Mouse (Mus musculus) monocyte, adult 5-6 weeks (primary cell): ENCODE measurements around the gene Syne4. TPM values are rescaled to one million over a fixed set of nuclear protein-coding genes. Genes with fewer than 3 reads are reported as not detected.
A peak's percentile ranks its signal among the peaks of the same experiment; 100 is the strongest.

Experiments
- ATAC-seq: fragments of 153-309, 156-312 bp; replicated peaks from 2 replicates; pipeline ENCODE4 v1.8.0; 2017; ENCODE audit warnings: mild to moderate bottlenecking; ENCODE audit not compliant: low TSS enrichment, insufficient number of reproducible peaks, severe bottlenecking, poor library complexity, low FRiP score
- total RNA-seq: library from RNA; stranded (forward); fragments of 200-1000, 200-491, 200-594 nt; gene quantifications from 3 replicates; pipeline ENCODE4 v1.2.3, GENCODE M21; 2017

The Syne4 gene
- 3.0 TPM in 1 of 3 replicates, not detected in the others for total RNA-seq

- ATAC-seq = no peak
Observed at GRCm38 (mm10) chr7:30314721-30315155, at the start of gene Syne4. Gene Syne4, plus strand, starts transcription at chr7:30314807.

- ATAC-seq = peak; percentile 71
Observed at GRCm38 (mm10) chr7:30265041-30265440, 49.6 kb upstream of the Syne4 start.

DNA sequence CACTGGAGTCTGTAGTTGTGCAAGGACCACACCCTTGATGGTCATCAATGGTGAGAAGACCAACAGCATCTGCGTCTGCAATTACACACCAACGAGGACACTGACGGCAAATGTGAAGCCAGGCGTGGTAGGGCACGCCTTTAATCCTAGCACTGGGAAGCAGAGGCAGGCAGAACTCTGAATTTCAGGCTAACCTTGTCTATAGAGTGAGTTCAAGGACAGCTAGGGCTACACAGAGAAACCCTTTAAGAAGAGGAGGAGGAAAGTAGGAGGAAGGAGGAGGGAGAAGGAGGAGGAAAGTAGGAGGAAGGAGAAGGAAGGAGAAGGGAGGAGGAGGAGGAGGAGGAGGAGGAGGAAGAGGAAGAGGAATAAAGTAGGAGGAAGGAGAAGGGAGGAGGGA lies 49.1 kb upstream of the Syne4 start:
- 0 out of 2 replicates have a peak, but pooled peaks have one; percentile 42 for ATAC-seq

- ATAC-seq = no peak
Observed at GRCm38 (mm10) chr7:30265935-30266334, 48.7 kb upstream of the Syne4 start.

- ATAC-seq = no peak
Observed at GRCm38 (mm10) chr7:30266780-30267179, 47.8 kb upstream of the Syne4 start.

DNA sequence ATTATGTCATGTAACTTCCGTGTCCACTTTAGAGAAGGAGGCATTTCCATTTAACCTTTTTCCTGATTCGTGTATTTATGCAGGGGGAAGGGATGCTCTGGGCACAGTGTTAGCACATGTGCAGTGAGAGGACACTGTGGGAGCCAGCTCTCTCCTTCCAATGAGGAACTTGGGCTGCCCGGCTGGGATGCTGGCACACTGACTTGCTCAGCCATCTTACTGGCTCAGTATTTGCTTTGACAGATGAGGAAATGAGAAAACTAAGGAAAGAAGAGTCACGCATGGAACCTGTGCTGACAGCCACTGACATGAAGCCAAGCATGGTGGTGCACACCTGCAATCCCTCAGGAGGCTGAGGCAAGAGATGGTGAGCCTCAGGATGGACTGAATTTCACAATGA lies 45.0 kb upstream of the Syne4 start:
- ATAC-seq = no peak

DNA sequence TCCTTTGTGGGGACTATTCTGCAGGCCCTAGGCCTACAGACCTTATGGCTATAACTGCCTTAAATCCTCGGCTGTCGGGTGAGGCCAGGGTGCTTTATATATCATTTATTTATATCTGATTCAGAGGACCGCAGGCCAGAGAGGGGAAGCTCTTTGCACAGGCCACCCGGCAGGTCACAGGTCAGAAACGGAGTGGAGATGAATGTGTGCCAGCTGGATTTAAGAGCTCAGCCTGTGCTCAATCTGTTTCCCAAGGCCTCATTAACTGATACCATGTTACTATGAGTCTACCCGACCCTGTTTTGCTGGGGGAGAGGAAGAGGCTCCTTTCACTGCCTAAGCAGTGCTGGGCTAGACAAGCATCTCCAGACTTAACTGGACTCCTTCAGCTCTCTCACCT lies 40.2 kb upstream of the Syne4 start:
- ATAC-seq = no peak

- ATAC-seq = no peak
Observed at GRCm38 (mm10) chr7:30278911-30279310, 35.7 kb upstream of the Syne4 start.

DNA sequence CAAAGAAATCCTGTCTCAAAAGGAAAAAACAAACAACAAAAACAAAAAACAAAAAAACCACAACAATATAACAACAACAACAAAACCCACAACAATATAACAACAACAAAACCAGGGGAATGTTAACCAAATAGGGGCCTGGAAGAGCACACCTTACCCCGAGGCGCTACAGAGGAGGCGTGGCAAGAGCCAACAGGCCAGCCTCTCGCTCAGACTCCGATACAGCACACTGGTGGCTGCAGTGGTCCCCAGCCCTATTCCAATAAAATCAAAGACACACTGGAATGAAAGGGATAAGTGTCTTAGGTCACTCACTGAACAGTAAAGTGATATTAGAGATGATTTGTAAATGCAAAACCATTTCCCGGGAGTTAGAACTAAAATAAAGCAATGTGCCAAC lies 35.1 kb upstream of the Syne4 start:
- no peak for ATAC-seq

GRCm38 (mm10) chr7:30279951-30280669 lies 34.5 kb upstream of the Syne4 start, which contains the start of the genes Thap8 and Wdr62:
Gene Thap8, plus strand, starts transcription at chr7:30280094.
Gene Wdr62, minus strand, starts transcription at chr7:30280419.
- peak; percentile 95 for ATAC-seq

- ATAC-seq = peak; percentile 80
Observed at GRCm38 (mm10) chr7:30280670-30281138, 33.9 kb upstream of the Syne4 start.

- ATAC-seq = no peak
Observed at GRCm38 (mm10) chr7:30281522-30281921, 33.1 kb upstream of the Syne4 start.

GRCm38 (mm10) chr7:30282740-30283139 lies 31.9 kb upstream of the Syne4 start:
- no peak for ATAC-seq

- no peak for ATAC-seq
Observed at GRCm38 (mm10) chr7:30286701-30287410, 27.8 kb upstream of the Syne4 start.

DNA sequence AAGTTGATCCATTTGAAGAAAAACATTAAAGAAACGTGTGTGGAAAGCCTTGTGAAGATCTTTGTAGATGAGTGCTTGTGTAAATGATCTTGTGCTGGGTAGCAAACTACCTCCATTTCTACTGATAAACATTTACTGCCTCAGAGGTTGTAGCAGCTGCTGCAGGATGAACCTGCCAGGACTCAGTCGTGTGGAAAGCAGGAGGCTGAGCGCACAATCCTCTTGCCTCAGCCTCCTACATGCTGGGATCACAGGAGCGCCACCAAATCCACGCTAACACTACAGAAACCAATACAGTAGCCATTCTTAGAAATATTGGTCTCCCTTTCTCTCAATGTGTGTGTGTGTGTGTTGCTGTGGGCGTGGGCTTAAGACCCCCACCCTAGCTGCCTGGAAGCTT lies 26.6 kb upstream of the Syne4 start:
- ATAC-seq = no peak

- no peak for ATAC-seq
Observed at GRCm38 (mm10) chr7:30289071-30289713, 25.4 kb upstream of the Syne4 start.

DNA sequence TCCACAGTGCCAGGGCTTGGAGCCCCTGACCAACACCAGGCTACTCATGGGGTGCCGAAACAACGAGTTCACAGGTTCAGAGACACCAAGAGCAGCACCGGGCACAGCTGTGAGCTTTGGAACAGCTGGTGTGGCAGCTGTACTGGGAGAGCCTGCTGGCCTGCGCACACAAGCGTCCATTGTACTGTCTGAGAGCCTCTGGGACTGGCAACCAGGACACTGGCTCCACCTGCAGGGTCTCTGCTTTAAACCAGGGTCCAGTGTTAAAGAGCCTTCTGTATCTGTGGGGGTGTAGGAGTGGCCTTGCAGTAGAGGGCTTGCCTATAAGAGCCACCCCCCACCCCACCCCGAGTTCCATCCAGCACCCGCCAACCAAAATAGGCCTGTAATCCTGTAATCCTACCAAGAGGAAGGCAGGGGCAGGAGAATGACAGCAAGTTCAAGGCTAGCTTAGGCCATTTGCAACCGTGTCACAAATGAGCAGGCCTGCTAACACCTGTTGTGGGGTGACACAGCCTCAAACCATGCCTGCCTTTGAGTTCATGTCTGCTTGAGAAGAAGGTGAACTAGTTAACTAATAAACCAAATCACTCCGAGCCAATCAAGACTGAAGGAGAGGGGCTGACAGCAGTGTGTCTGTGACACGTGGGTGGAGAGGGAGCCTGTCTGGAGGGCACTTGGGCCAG lies 24.8 kb upstream of the Syne4 start:
- ATAC-seq = no peak

DNA sequence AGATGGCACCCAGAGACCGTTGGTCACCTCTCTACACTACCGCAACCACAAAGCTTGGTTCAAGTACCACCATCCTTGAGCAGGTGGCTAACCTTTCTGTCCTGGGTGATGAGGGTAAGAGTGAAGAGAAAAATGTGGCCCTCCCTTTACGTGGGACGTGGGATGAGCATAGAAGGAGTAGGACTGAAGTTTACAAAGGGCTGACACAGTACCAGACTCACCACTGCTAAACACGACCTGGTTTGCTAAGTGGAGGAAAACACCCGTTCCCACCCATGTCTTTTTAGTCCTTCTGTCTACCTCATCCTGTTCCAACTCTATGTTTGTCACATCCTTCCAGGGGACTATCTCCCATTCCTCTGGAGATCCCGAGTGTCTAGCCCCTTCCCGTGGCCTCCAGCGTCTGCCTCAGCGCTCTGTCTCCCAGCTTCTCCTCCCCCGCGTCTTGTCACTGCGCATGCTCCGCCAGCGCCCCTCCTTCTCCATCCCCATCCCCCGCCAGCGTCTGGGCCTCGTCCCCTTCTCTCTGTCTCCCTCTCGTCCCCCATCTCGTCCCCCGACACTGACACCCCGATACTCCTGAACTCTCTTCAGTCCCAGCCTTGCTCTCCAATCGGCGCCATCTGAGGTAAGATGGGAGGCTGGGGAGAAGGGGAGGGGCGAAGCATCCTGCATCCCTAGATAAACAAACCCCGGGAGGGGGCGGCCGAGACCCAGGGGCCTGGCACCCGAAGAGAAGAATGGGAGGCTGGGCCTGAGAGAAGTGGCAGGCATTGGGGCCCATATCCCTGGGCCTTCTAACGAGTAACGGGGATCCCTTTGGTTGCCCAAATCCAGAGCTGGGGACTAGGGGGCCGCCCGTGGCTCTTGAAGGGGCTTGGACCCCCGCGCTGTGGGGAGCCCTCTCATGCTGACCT lies 23.1 kb upstream of the Syne4 start, which contains the start of gene Clip3:
Gene Clip3, plus strand, starts transcription at position 514 of the 917 bp plus-strand sequence.
- no peak for ATAC-seq
